ENCODE assay signal across 27 mouse cellular contexts in genomic region chr13:34334847-34335246, GRCm38 (mm10). TPM values are rescaled to one million over a fixed set of nuclear protein-coding genes. Genes with fewer than 3 reads are reported as not detected.
DNase-seq lines count a peak whose midpoint lies in the region; ATAC-seq and TF ChIP-seq lines count a peak whose summit lies in the region.
"Had no signal": no experiment of that assay in that cellular context is flagged by ENCODE, and none has a peak within 500 bp of the region (broad histone marks: within the 10 kb centered on the region; RNA-seq: fewer than 3 reads in every experiment).

No protein-coding gene starts in this region.

- H3K27ac ChIP-seq in lung, postnatal 0 days (ENCODE audit: low read length), result no peak overlapping the region
- 0 out of 2 replicates have a peak overlapping the region, but pooled peaks have one; percentile 13 for H3K27ac ChIP-seq in intestine, embryonic 15.5 days
- H3K27ac ChIP-seq in small intestine, adult 2 months (ENCODE audit: insufficient read depth, low read depth, low read length), result peak overlapping the region; percentile 84
- H3K27ac ChIP-seq: embryonic facial prominence, embryonic 13.5 days; forebrain, embryonic 12.5 days; heart, adult 2 months; hindbrain, embryonic 10.5 days; hindbrain, embryonic 15.5 days; limb, embryonic 13.5 days had no signal

- H3K4me1 ChIP-seq in lung, postnatal 0 days (ENCODE audit: insufficient read depth, low read depth, low read length), result peaks cover 5% of the 10 kb centered on the region; the same call in 1 of the 2 replicates
- peaks cover 12% of the 10 kb centered on the region for H3K4me1 ChIP-seq in intestine, embryonic 15.5 days (replicated peaks)
- peaks cover 54% of the 10 kb centered on the region for H3K4me1 ChIP-seq in small intestine, adult 2 months (ENCODE audit: control insufficient read depth, insufficient read depth, insufficient read length, low read length)
- H3K4me1 ChIP-seq: limb, embryonic 13.5 days had no signal

- DNase-seq in lung, postnatal 0 days (ENCODE audit: low spot score), result peak; percentile 13
- DNase-seq in lung, postnatal 4 days, result no peak
- peak; percentile 82 for DNase-seq in large intestine, adult 2 months (ENCODE audit: low read depth, low spot score)
- DNase-seq in embryo, embryonic 10 days (ENCODE audit: low spot score), result no peak
- DNase-seq in urinary bladder, postnatal 36 days (ENCODE audit: low spot score in 2 of 2), result no peak
- DNase-seq in layer of hippocampus, adult 9-11 months, result no peak
- DNase-seq: adrenal gland, adult 2 months; B cell, adult 2 months; cerebellum, adult 9-10 months; forebrain, postnatal 0 days; heart, adult 2 months; heart, postnatal 10 days; kidney, adult 8-10 months; kidney, postnatal 10 days; lung, adult 2 months; lung, postnatal 14 days; midbrain, embryonic 14.5 days had no signal

- no peak for TF ChIP-seq POLR2A in small intestine, adult 2 months (IDR thresholded peaks at IDR 0.05; ENCODE audit: low read depth, low read length)

- no peak overlapping the region for H3K4me2 ChIP-seq in lung, postnatal 0 days (replicated peaks; ENCODE audit: low read depth, low read length)
- no peak overlapping the region for H3K4me2 ChIP-seq in intestine, embryonic 15.5 days (replicated peaks)
- H3K4me2 ChIP-seq: embryonic facial prominence, embryonic 13.5 days; forebrain, embryonic 12.5 days; heart, embryonic 12.5 days; hindbrain, embryonic 15.5 days; limb, embryonic 13.5 days had no signal

- no peaks in the 10 kb centered on the region for H3K36me3 ChIP-seq in lung, postnatal 0 days (ENCODE audit: insufficient read depth, low read length)
- H3K36me3 ChIP-seq in intestine, embryonic 15.5 days, result no peaks in the 10 kb centered on the region
- no peaks in the 10 kb centered on the region for H3K36me3 ChIP-seq in small intestine, adult 2 months (ENCODE audit: control insufficient read depth, insufficient read depth, low read length)
- H3K36me3 ChIP-seq: embryonic facial prominence, embryonic 13.5 days; heart, embryonic 12.5 days; hindbrain, embryonic 15.5 days; limb, embryonic 13.5 days had no signal

- H3K27me3 ChIP-seq in lung, postnatal 0 days (replicated peaks; ENCODE audit: insufficient read depth, low read length), result no peaks in the 10 kb centered on the region
- H3K27me3 ChIP-seq in intestine, embryonic 15.5 days (replicated peaks), result no peaks in the 10 kb centered on the region
- no peaks in the 10 kb centered on the region for H3K27me3 ChIP-seq in small intestine, adult 2 months (ENCODE audit: control insufficient read depth, insufficient read depth, low read length)
- H3K27me3 ChIP-seq: embryonic facial prominence, embryonic 13.5 days; forebrain, embryonic 12.5 days; heart, embryonic 12.5 days; hindbrain, embryonic 15.5 days; limb, embryonic 13.5 days had no signal

- no peak for ATAC-seq in lung, postnatal 0 days
- peak; percentile 65 for ATAC-seq in intestine, embryonic 15.5 days
- ATAC-seq: activated CD4-positive, CD25-positive, alpha-beta regulatory T cell, adult 4 months; forebrain, postnatal 0 days; inflammation-experienced regulatory T-cells, adult 6 months had no signal

- WGBS in lung, postnatal 0 days, result 53% methylated on average over 2 of the region's 2 CpGs
- 71% methylated on average over 2 of the region's 2 CpGs for WGBS in intestine, embryonic 15.5 days
- 32% methylated on average over 2 of the region's 2 CpGs for WGBS in large intestine, adult 2 months
- WGBS in small intestine, adult 2 months, result 22% methylated on average over 2 of the region's 2 CpGs

- TF ChIP-seq EP300 in lung, postnatal 0 days (IDR thresholded peaks at IDR 0.05), result no peak

- no peaks in the 10 kb centered on the region for H3K9me3 ChIP-seq in lung, postnatal 0 days (ENCODE audit: low read length)
- no peaks in the 10 kb centered on the region for H3K9me3 ChIP-seq in intestine, embryonic 15.5 days
- H3K9me3 ChIP-seq: embryonic facial prominence, embryonic 13.5 days; forebrain, embryonic 12.5 days; heart, embryonic 12.5 days; hindbrain, embryonic 10.5 days; hindbrain, embryonic 15.5 days; limb, embryonic 13.5 days had no signal

- no peak for TF ChIP-seq CTCF in lung, postnatal 0 days (IDR thresholded peaks at IDR 0.05)
- TF ChIP-seq CTCF in small intestine, adult 2 months (IDR thresholded peaks at IDR 0.05; ENCODE audit: extremely low read depth, insufficient read length, insufficient replicate concordance, low read depth, low read length), result no peak

- no peak overlapping the region for H3K4me3 ChIP-seq in lung, postnatal 0 days (ENCODE audit: low read depth, low read length)
- H3K4me3 ChIP-seq in intestine, embryonic 15.5 days (replicated peaks), result no peak overlapping the region
- no peak overlapping the region for H3K4me3 ChIP-seq in small intestine, adult 2 months (ENCODE audit: low read depth, low read length)
- H3K4me3 ChIP-seq: embryonic facial prominence, embryonic 13.5 days; forebrain, embryonic 12.5 days; heart, adult 2 months; heart, embryonic 12.5 days; hindbrain, embryonic 10.5 days; hindbrain, embryonic 15.5 days; limb, embryonic 13.5 days had no signal

- no peak overlapping the region for H3K9ac ChIP-seq in lung, postnatal 0 days (replicated peaks; ENCODE audit: low read depth)
- no peak overlapping the region for H3K9ac ChIP-seq in intestine, embryonic 15.5 days
- H3K9ac ChIP-seq: embryonic facial prominence, embryonic 13.5 days; forebrain, embryonic 12.5 days; forebrain, postnatal 0 days; heart, embryonic 12.5 days; hindbrain, embryonic 15.5 days; limb, embryonic 13.5 days had no signal

RNA-seq across cellular contexts. Expression of gene Slc22a23, which starts 10.1 kb away (rescaled TPM):
- 8.1 and 9.1 TPM in 2 replicates for polyA plus RNA-seq in lung, postnatal 0 days (2015; fragmentation: Nextera tagmentation; extraction: Ambion mirVana)
- 3.2 and 3.3 TPM in 2 replicates for polyA plus RNA-seq in intestine, embryonic 15.5 days (2015; fragmentation: Nextera tagmentation; extraction: Ambion mirVana)
- polyA plus RNA-seq in large intestine, adult 2 months (2012; rRNA removed), result 19.5 and 41.2 TPM in 2 replicates
- polyA plus RNA-seq in small intestine, adult 2 months (2012; rRNA removed), result 25.9 and 52.9 TPM in 2 replicates

Comparison
In these comparisons a context has a peak if more than half of its experiments do, and no peak if none do; other contexts are left out.
1. DNase-seq: peak in lung, postnatal 0 days (single experiment) and large intestine, adult 2 months (single experiment); none in lung, postnatal 4 days (0 of 2), embryo, embryonic 10 days (single experiment), urinary bladder, postnatal 36 days (0 of 2) and layer of hippocampus, adult 9-11 months (single experiment).